Mouse (Mus musculus) embryonic facial prominence, embryonic 13.5 days (tissue): ENCODE measurements at regions not wholly inside any gene's neighbourhood (a gene's known extent, or its start where the extent isn't known, plus 50 kb on each side); places are given as distances from the start of the nearest gene placed in this dataset.

ENCODE experiments used
- ATAC-seq: fragments of 200-750 bp; cut with Nextera tagmentation; 2 replicates; pipeline ENCODE4 v1.8.0; 2017; ENCODE audit warnings: low read depth; ENCODE audit not compliant: insufficient number of reproducible peaks, insufficient read depth, low FRiP score, low TSS enrichment
- H3K27ac ChIP-seq: fragments of 300-500 bp; sonication (generic); 2 replicates; pipeline ENCODE4 v1.5.1; 2015; ENCODE audit warnings: moderate library complexity, mild to moderate bottlenecking, inconsistent platforms
- H3K27me3 ChIP-seq: fragments of 300-500 bp; sonication (generic); 2 replicates; pipeline ENCODE4 v1.6.1; 2015; ENCODE audit warnings: mild to moderate bottlenecking, inconsistent platforms
- H3K36me3 ChIP-seq: fragments of 300-500 bp; sonication (generic); 2 replicates; pipeline ENCODE4 v1.6.1; 2015; ENCODE audit warnings: mild to moderate bottlenecking, inconsistent platforms
- H3K4me1 ChIP-seq: fragments of 300-500 bp; sonication (generic); 2 replicates; pipeline ENCODE4 v1.6.1; 2015; ENCODE audit warnings: inconsistent platforms
- H3K4me2 ChIP-seq: fragments of 300-500 bp; sonication (generic); 2 replicates; pipeline ENCODE4 v1.6.1; 2015; ENCODE audit warnings: moderate library complexity, mild to moderate bottlenecking, inconsistent platforms
- H3K4me3 ChIP-seq: fragments of 300-500 bp; sonication (generic); 2 replicates; pipeline ENCODE4 v1.5.1; 2015; ENCODE audit warnings: mild to moderate bottlenecking, inconsistent platforms
- H3K9ac ChIP-seq: fragments of 300-500 bp; sonication (generic); 2 replicates; pipeline ENCODE4 v1.6.1; 2015; ENCODE audit warnings: mild to moderate bottlenecking, inconsistent platforms
- H3K9me3 ChIP-seq: fragments of 300-500 bp; sonication (generic); 2 replicates; pipeline ENCODE4 v1.6.1; 2016; ENCODE audit warnings: inconsistent platforms
- WGBS: fragments of 180-500 bp; shearing (Covaris S2); methylation state at CpG from one replicate; pipeline ENCODE4 v1.1.7; 2015; ENCODE audit warnings: mixed read lengths; 5-methylcytosine and 5-hydroxymethylcytosine counted together

DNA sequence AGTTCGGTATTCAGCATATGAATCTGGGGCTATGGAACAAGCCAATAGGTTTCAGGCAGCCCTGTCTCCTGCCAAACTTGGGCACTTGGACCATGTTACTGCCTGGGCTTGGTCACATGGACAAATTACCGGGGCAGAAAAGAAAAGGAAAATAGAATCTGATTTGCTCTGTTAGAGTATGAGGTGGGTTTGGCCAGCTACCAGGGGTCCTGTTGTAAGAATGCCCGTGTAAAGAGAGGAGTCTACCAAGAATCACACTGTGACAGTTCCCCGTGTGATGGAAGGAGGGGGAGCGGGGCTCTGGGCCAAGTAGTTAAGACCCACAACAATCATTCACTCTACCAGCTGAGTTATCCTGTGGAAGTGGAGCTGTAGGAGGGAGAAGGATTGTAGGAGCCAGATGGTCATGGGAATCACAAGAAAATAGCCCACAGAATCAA is 266.2 kb downstream of the Pik3r1 start:
- H3K27ac ChIP-seq: no peak overlapping the region
- H3K4me2 ChIP-seq: no peak overlapping the region
- H3K9ac ChIP-seq: no peak overlapping the region
- no peak overlapping the region for H3K4me3 ChIP-seq
- no peaks in the 10 kb centered on the region for H3K27me3 ChIP-seq
- H3K36me3 ChIP-seq: no peaks in the 10 kb centered on the region
- no peak for ATAC-seq
- no peaks in the 10 kb centered on the region for H3K9me3 ChIP-seq
- H3K4me1 ChIP-seq: no peaks in the 10 kb centered on the region
- 83% methylated on average over 5 of the region's 5 CpGs for WGBS

DNA sequence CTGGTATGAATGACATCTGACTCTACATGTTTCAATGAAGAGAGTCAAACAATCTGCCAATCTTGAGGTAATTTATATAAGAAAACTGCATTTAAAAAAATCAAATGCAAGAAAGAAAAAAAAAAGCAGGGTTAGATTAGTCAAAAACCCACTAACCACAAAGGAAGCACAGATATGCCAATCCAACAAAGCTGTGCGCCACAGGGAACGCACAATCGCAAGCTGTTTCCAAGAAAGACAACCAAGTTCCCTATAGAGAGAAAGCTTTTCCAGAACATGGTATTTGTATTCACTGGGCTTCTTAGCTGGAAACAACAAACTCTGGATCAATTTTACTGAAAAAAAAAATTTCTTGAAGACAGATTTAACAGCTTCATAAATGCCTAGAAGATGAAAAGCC is 267.0 kb downstream of the Pik3r1 start:
- no peak overlapping the region for H3K4me2 ChIP-seq
- no peaks in the 10 kb centered on the region for H3K4me1 ChIP-seq
- H3K4me3 ChIP-seq: no peak overlapping the region
- no peak overlapping the region for H3K9ac ChIP-seq
- WGBS: 80% methylated on average over 3 of the region's 3 CpGs
- no peak overlapping the region for H3K27ac ChIP-seq
- no peaks in the 10 kb centered on the region for H3K9me3 ChIP-seq
- no peaks in the 10 kb centered on the region for H3K36me3 ChIP-seq
- no peaks in the 10 kb centered on the region for H3K27me3 ChIP-seq
- ATAC-seq: no peak

DNA sequence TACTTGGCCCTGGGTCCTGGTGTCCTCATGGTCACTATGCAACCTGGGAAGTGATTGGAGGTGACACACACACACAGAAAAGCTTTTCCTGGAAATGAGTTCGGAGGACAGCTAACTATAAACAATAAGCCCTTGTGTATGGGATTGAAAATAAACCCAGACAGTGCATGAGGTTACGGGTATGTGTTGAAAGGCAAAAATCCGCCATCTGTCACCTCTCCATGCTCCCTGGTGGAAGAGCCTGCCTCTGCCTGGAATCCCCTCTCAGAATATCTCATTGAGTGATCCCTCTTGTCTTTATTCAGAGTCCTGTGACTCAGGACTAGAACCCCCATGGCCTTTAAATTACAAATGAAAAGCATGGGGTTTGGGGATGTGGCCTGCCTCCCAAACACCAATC is 276.2 kb downstream of the Pik3r1 start:
- Histone ChIP-seq H3K4me3 (no peak overlapping the region), H3K4me2 (no peak overlapping the region), H3K27me3 (no peaks in the 10 kb centered on the region), H3K36me3 (no peaks in the 10 kb centered on the region), H3K4me1 (no peaks in the 10 kb centered on the region), H3K27ac (no peak overlapping the region), H3K9ac (no peak overlapping the region), H3K9me3 (no peaks in the 10 kb centered on the region)
- 28% methylated on average over 3 of the region's 3 CpGs for WGBS
- no peak for ATAC-seq

DNA sequence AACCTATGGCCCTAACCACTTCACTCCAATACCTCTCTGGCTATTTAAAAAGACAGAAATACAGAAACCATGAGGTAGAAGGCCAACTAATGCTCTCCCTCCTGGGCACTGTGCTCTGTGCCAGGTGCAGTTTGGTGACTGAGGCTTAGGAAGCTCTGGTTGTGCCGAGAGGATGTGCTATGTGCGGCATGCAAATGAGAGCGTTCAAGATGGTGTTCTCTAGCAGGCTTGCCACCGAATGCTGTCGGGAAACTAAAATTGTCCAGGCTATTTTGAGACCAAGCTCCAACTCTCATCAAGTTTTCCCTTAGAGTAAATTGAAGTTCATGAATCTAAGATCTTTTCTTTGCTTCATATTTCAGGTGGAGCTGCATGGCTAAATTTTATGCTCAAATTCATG is 277.1 kb downstream of the Pik3r1 start:
- no peak for ATAC-seq
- 81% methylated on average over 5 of the region's 5 CpGs for WGBS
- no peak overlapping the region for H3K4me3 ChIP-seq
- H3K36me3 ChIP-seq: no peaks in the 10 kb centered on the region
- no peak overlapping the region for H3K9ac ChIP-seq
- no peak overlapping the region for H3K4me2 ChIP-seq
- no peak overlapping the region for H3K27ac ChIP-seq
- H3K9me3 ChIP-seq: no peaks in the 10 kb centered on the region
- no peaks in the 10 kb centered on the region for H3K27me3 ChIP-seq
- no peaks in the 10 kb centered on the region for H3K4me1 ChIP-seq

DNA sequence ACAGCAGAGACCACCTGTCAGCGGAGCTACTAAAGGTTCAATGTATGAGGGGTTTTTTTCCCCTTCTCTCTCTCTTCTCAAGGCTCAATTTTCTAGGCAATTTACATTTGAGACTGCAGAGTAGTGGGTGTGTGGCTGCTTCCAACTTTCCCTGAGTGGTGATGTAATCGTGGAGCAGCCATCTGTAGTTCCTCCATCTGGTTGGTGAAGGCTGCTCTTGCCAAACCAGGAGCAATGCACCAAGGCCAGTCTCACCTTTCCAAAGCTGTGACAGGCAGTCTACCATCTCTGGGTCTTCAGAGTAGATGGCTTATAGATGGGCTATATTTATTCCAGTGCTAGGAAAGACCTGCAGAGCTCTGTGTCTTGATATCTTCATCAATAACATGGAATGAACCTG is 280.4 kb downstream of the Pik3r1 start:
- no peaks in the 10 kb centered on the region for H3K9me3 ChIP-seq
- no peak for ATAC-seq

DNA sequence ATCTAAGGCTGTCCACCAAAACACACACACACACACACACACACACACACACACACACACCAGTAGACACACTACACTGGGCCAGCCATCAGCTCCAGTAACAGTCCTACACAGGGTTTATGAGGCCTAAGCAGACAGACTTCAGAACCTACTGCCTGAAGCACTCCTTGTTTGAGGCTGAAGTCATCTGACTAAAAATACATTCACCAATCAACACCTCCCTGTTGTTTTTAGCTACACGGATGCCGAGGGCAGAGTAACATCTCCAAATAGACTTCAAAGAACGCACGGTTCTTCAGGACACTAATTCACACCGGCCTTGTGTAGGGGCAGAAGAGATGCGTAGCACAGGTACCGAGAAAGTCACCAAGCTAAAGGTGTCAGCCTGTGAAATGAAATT is 282.2 kb downstream of the Pik3r1 start:
- Histone ChIP-seq H3K4me2 (no peak overlapping the region), H3K36me3 (no peaks in the 10 kb centered on the region), H3K9ac (no peak overlapping the region), H3K27ac (no peak overlapping the region), H3K27me3 (no peaks in the 10 kb centered on the region), H3K4me3 (no peak overlapping the region), H3K4me1 (no peaks in the 10 kb centered on the region), H3K9me3 (no peaks in the 10 kb centered on the region)
- no peak for ATAC-seq
- 89% methylated on average over 7 of the region's 7 CpGs for WGBS

More for the DNA sequence above, 280.4 kb downstream of the Pik3r1 start:
- Histone ChIP-seq H3K9ac (no peak overlapping the region), H3K27ac (no peak overlapping the region), H3K27me3 (no peaks in the 10 kb centered on the region), H3K4me2 (no peak overlapping the region), H3K4me1 (no peaks in the 10 kb centered on the region), H3K36me3 (no peaks in the 10 kb centered on the region), H3K4me3 (no peak overlapping the region)
- 95% methylated on average over 2 of the region's 2 CpGs for WGBS

DNA sequence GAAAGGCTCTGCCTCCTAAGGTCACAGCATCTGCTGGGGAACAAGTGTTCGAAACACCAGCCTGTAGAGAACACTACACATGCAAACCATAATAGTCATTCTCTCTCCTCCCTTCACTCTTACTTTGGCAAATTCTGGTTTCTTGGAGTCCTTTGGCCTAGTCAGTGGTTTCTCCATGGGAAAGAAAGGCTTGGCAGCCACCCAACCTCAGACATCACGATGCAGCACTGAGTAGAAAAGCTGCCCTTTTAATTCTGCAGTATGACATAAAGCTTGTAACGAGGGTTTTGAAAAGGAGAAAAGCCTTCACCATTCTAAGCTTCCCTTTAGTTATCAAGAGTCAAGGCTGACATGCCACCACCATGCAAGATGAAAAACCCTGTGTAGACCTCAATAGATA is 284.2 kb downstream of the Pik3r1 start:
- ATAC-seq: no peak
- no peaks in the 10 kb centered on the region for H3K27me3 ChIP-seq
- H3K9ac ChIP-seq: no peak overlapping the region
- H3K36me3 ChIP-seq: no peaks in the 10 kb centered on the region
- no peak overlapping the region for H3K4me3 ChIP-seq
- H3K4me2 ChIP-seq: no peak overlapping the region
- no peaks in the 10 kb centered on the region for H3K9me3 ChIP-seq
- 75% methylated on average over 3 of the region's 3 CpGs for WGBS
- no peaks in the 10 kb centered on the region for H3K4me1 ChIP-seq
- H3K27ac ChIP-seq: no peak overlapping the region; the same call in 1 of the 2 replicates

DNA sequence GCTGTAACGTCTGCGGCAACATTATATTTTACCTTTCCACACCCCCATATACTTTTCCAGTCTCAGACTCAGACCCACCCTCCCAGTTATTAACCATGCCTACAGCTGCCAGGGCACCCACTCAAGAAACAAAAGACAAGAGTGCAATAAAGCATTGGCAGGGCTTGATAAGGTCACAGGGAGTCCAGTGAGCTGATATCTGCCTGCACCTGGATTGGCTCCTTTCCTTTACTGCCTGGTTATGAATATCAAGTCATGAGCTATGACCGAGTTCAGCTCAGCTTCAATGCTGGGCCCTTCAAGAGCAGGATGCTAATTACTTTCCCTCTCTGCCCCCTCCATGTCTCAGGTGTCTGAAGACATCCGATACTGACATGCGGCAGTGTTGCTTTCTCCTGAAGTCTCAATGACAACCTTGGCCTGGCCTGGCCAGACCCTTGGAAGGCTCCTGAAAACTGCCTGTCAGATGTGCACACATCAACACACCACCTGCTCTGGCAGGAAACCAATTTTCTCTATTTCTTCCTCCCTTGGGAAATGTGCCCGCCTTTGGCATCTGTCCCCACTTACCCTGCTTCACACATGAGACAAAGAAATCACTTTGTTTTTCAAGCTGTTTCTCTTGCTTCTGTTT is 286.3 kb downstream of the Pik3r1 start:
- Histone ChIP-seq H3K9me3 (no peaks in the 10 kb centered on the region), H3K27ac (peak overlapping the region; percentile 11; the same call in 1 of the 2 replicates), H3K27me3 (no peaks in the 10 kb centered on the region), H3K4me1 (no peaks in the 10 kb centered on the region), H3K4me2 (no peak overlapping the region), H3K4me3 (no peak overlapping the region), H3K36me3 (no peaks in the 10 kb centered on the region), H3K9ac (no peak overlapping the region)
- ATAC-seq: no peak
- WGBS: 52% methylated on average over 6 of the region's 6 CpGs

DNA sequence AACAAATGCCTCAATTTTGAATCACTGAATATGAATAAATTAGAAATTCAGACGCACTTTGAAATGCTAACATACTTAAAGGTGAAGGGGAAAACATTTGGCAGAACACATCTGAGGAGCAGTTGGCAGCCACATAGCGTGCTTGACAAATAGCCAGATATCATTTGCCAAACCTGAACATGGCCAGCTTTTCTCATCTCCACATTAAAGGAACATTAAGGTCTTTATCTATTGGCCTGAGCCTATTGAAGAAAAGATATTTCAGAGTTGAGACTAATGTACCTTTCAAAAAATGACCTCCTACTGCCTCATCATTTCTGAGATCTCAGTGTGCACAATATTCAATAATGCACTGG is 288.7 kb downstream of the Pik3r1 start:
- H3K27ac ChIP-seq: no peak overlapping the region
- no peak overlapping the region for H3K4me3 ChIP-seq

DNA sequence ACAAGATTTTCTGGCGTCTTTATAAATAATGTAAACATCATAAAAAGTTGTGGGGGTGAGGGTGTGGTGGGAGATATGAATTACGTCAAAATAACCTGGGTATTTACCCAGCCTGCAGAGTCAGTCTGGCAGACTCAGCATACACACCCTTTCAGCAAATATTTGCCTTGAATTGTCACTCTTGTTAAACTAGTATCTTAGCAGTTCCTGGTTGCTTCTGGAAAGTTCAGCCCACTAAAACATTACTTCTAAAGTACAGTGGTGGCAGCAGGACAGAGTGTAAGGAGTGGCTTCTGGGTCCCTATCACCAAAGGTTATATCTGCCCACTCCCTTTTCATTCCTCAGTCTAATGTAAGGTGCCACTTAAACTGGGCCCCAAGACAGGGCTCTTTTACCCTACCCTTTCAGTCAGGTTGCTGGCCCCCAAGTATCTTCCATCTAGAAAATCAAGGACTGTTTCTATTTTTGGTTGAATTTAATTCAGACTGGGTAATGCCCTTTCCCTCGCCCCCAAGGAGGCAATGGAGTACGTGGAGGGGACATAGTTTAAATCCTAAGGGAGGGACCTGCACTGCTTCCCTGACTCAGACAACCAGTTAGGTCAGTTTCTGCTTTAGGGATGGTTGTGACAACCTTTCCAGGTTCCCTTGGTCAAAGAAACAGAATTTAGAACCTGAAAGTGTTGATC is 289.3 kb downstream of the Pik3r1 start:
- WGBS: 68% methylated on average over 4 of the region's 4 CpGs
- no peak overlapping the region for H3K27ac ChIP-seq

More for the DNA sequence above, 288.7 kb downstream of the Pik3r1 start:
- no peaks in the 10 kb centered on the region for H3K4me1 ChIP-seq
- no peaks in the 10 kb centered on the region for H3K27me3 ChIP-seq
- ATAC-seq: no peak
- H3K36me3 ChIP-seq: no peaks in the 10 kb centered on the region
- no peak overlapping the region for H3K9ac ChIP-seq
- 83% methylated on average over 2 of the region's 2 CpGs for WGBS
- H3K4me2 ChIP-seq: no peak overlapping the region
- H3K9me3 ChIP-seq: no peaks in the 10 kb centered on the region

DNA sequence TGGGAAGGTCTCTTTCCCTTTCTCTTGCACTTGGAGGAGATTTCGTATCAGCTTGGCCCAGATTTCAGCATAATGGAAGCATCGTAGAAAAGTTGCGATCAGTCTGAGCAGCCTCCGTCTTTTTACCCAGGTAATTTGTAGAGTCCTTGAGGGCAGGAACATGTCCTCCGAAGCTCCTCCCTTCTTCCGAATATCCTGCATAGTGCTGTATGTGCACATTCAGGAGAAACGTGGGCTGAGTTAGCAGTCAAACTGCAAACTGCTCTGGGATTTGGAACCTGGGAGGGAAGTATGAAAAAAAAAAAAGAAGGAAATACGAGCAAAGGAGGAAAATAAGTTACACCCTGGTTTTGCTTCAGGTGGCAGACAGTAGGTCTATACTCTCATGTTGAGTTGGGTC is 294.7 kb downstream of the Pik3r1 start:
- Histone ChIP-seq H3K4me1 (peaks cover 4% of the 10 kb centered on the region; the same call in 1 of the 2 replicates), H3K4me2 (no peak overlapping the region), H3K27ac (no peak overlapping the region), H3K9ac (no peak overlapping the region), H3K27me3 (no peaks in the 10 kb centered on the region), H3K4me3 (no peak overlapping the region), H3K9me3 (no peaks in the 10 kb centered on the region), H3K36me3 (no peaks in the 10 kb centered on the region)
- 81% methylated on average over 8 of the region's 8 CpGs for WGBS
- no peak for ATAC-seq

More for the DNA sequence above, 289.3 kb downstream of the Pik3r1 start:
- no peak for ATAC-seq
- H3K9me3 ChIP-seq: no peaks in the 10 kb centered on the region
- no peak overlapping the region for H3K4me3 ChIP-seq
- no peak overlapping the region for H3K9ac ChIP-seq
- no peaks in the 10 kb centered on the region for H3K4me1 ChIP-seq
- no peaks in the 10 kb centered on the region for H3K27me3 ChIP-seq
- no peak overlapping the region for H3K4me2 ChIP-seq
- no peaks in the 10 kb centered on the region for H3K36me3 ChIP-seq

DNA sequence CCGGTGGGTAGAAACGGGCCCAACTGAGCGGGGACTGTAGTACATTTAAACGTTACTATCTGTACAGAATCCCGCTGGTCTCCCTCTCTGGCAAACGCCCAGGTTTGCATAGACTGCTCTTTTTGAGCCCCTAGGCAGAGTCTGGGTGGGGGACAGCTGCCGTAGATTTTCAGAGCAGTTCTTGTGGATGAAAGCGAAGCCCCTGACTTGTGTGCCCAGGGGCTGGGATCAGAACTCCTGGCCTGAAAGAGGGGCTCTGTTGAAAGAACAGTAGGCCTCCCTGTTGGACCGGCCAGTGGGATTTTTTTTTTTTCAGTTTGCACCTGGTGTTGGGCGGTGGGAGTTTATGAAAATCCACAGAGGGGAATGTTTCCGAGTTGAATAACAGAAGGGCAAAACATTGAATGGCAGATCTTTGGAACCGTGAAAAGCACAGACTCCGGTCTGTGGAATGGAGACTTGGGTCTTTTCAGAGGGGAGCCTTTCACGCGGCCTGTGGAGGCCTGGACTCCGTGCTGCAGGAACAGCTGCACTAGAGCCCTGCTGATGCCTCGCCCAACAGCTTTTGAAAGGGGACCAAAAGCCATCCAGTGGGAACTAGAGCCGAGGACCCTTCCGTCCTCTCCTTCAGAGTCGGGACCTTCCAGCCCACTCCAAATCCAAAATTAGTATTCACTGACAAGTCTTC is 297.3 kb downstream of the Pik3r1 start:
- no peaks in the 10 kb centered on the region for H3K9me3 ChIP-seq
- no peaks in the 10 kb centered on the region for H3K27me3 ChIP-seq
- H3K4me1 ChIP-seq: peaks cover 4% of the 10 kb centered on the region; the same call in 1 of the 2 replicates
- WGBS: 49% methylated on average over 20 of the region's 20 CpGs
- H3K9ac ChIP-seq: no peak overlapping the region
- H3K4me3 ChIP-seq: no peak overlapping the region
- H3K27ac ChIP-seq: peak overlapping the region; percentile 56; the same call in 1 of the 2 replicates
- H3K36me3 ChIP-seq: no peaks in the 10 kb centered on the region
- no peak for ATAC-seq
- no peak overlapping the region for H3K4me2 ChIP-seq
